Mouse (Mus musculus): Measurements from ENCODE around the gene Wdr54.

Wdr54 gene

DNA sequence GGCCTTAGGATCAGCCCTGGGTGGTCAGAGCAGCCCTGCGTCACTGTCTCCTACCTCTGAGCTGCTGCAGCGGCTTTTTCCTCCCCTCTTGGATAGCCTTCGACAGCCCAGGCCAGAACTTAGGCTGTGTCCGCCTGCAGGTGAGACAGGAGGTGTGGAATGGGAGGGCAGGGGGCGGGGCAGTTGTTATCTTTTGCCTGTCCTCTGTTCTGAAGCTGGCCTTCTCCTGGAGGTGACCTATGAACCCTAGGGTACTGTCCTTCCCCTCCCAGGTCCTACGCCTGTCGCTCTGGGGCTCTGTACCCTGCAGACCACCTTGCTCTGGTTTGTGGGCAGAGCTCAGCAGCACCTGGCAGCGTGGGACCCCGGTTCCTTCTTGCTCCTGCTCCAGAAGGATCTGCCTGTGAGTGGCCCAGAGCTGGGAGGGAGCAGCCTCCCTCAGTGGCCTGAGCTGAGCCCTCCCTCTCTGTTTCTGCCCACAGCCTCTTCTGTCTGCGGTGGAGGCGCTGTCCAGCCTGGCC, 53.0 kb downstream of the Wdr54 start:
- DNase-seq (ENCODE audit: low spot score), result no peak

DNA sequence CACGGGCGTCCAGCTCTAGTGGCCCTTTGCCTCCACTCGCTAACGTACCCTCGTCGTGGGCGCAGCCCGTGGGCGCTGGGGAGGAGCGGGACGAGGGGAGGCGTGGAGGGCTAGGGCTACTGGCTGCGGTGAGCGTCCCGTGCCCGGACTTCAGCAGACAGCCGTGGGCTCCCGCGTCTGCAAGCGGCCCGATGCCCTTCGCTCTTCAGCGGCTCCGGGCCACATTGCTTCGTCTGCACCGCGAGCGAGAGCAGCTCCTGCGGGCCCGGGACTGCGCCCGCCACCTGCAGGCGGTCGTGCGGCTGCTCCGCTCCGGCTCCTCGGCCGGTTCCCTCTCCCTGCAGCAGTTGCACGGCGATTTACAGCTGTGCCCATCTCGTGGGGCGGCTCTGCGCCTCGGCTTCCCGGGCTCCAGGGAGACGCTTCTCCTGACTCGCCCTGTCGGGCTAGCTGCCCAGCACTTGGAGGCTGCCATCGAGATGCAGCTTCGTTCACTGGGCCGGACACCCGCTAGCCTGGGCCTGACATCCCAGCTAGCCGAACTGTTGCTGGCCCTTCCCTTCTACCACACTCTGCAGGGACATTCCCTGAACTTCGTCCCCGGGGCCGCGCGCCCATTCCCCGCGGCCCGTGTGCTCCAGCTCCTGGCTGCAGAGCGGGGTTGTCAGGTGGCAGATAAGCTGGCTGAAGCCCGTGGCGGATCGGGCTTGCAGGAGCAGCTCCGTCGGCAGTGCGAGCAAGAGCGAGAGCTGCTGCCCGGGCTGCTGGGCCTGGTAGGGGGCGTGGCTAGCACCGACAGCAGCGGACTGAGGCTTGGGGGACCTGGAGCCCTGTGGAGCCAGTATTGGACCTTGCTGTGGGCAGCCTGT, 54.3 kb downstream of the Wdr54 start:
- DNase-seq (ENCODE audit: low spot score), result peak; percentile 74

DNA sequence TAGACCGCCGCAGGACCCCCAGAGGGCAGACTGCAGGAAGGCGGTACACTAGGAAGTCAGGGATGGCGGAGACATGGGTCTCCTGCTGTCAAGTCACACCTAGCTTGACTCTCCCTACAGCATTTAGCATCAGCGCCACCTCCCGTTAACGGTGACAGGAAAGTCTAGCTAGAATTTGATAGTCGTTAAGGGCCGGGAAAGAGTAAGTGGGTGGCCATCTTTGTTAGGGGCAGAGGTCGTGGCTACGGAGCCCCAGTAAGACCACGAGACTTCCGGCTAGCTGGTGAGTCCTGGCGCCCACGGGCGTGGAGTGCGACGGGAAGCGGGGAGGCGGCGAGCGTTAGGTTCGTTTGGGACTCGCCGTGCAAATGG, 54.9 kb downstream of the Wdr54 start, which contains the start of the genes Ccdc142 and Gm42688:
TSS of gene Ccdc142 (plus strand) at position 286 of the 372 bp plus-strand sequence.
TSS of gene Gm42688 (plus strand) at position 302 of the 372 bp plus-strand sequence.
- DNase-seq (ENCODE audit: low spot score), result peak; percentile 94
